Mouse (Mus musculus): ENCODE measurements at regions not wholly inside any gene's neighbourhood (a gene's known extent, or its start where the extent isn't known, plus 50 kb on each side); places are given as distances from the start of the nearest gene placed in this dataset.
A peak's percentile ranks its signal among the peaks of the same experiment; 100 is the strongest.

DNA sequence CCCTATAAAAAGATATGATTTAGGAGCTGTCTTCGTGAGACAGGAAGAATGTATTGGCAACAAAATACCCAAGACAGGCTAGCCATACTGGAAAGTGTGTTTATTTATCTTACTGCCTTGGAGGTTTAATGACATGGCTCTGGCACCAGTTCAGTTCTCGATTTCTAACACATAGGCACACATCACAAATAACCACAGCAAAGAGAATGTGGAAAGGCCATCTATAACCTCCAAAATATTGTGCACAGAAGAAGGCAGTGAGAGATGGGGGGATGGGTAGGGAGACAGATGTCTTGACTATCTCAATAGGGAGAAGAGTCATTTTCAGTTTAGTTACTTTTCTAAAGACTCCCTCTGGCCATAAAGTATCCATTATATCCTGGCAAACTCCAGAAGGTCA, 90.5 kb downstream of the Minar1 start:
- DNase-seq (ENCODE audit: low spot score in 2 of 2) = no peak

DNA sequence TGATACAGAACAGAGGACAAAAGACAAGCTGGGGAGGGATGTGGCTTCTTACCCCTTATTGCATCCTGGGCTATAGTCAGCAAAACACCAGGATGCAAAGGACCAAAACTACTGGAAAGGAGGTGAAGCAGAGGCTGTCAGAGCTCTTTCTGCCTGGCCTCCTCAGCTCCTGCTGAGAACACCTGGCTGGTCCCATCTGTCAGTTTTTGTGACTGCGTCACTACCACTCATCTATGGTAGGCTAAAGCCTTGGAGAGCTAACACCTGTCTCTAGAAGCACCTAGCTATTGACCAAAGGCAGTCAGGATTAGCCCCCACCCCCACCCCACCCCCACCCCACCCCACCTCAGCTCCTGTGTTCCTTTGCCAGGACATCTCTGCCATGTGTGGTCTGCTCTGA, 98.8 kb downstream of the Minar1 start:
- no peak for DNase-seq (ENCODE audit: low spot score in 2 of 2)

DNA sequence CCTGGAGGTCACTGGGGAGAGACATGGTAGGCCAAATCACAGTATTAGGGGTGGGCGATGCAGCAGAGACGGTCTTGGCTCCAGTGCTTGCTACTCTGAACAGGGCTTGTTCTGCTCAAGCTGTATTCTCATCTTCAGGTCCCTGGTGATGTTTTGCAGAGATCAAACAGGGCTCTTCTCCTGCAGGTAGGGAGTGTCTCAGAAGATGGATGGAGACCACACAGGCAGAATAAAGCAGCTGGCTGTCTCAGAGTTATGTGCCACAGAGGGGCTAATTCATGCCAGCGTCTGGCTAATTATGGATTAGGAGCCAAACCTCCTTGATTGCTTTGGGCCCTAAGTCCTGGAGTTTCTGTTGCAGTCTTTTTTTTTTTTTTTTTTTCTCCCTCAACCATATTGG, 99.2 kb downstream of the Minar1 start:
- no peak for DNase-seq (ENCODE audit: low spot score in 2 of 2)

DNA sequence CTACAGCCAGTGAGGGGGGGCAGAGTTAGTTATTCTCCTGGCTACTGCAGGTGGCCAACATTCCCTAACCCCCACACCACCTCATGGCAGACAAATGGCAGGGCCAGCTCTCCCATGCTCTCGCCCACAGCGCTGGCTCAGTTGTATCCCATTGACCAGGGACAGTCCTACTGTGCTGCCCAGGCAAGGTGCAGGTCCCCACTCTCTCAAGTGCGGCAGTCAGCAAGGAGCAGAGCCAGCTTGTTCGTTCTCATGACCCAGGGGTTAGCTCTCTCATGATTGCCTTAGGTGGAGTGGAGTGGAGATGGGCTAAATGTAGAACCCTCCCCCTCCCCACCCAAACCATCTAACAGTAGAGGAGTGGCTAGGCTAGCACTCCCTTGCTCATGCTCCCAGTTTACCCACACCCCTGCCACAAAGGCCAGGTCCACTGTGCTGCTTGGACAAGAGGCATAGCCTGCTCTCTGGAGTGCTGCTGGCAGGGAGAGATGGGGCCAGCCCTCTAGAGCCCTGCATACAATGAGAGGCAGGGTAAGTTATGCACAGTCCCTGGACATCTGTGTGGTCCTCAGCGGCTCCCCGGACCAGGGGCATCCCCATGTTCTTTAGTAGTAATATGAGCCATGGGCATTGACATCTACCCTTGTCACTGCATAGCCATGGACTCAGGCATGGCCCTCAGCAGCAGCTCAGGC, 114.4 kb downstream of the Minar1 start:
- no peak for DNase-seq (ENCODE audit: low spot score in 2 of 2)

DNA sequence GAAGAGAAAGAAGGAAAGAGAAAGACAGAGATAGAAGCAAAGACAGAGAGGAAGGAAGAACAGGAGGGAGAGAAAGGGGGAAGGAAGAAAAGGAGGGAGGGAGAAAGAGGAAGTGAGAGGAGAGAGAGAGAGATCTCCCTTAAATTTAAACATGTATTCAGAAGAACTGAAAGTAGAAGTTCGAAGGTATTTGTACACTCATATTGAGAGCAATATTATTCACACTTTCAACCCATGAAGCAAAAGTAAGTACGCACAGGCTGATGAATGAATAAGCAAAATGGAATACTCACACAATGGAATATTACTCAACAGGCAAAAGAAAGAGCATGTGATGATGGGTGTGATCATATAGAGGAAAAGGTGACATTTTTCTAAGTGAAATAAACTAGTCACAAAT, 120.8 kb downstream of the Minar1 start:
- no peak for DNase-seq (ENCODE audit: low spot score in 2 of 2)

DNA sequence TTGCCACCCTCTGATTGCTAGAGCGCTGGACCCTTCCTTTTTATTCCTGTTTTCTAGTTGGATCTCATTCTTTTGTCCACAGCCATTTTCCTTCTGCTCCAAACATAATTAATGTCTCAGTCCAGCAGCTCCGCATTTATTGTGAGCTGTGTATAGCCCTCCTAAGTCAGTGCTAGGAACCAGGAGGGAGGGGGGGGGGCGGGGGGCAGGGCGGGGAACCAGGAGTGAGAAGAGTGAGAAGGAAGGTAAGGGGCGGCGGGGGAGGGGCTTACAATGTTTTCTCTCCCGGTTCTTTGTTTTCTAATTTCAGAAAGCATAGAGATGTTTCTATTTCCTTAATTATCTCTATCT, 125.6 kb downstream of the Minar1 start:
- no peak for DNase-seq (ENCODE audit: low spot score in 2 of 2)

DNA sequence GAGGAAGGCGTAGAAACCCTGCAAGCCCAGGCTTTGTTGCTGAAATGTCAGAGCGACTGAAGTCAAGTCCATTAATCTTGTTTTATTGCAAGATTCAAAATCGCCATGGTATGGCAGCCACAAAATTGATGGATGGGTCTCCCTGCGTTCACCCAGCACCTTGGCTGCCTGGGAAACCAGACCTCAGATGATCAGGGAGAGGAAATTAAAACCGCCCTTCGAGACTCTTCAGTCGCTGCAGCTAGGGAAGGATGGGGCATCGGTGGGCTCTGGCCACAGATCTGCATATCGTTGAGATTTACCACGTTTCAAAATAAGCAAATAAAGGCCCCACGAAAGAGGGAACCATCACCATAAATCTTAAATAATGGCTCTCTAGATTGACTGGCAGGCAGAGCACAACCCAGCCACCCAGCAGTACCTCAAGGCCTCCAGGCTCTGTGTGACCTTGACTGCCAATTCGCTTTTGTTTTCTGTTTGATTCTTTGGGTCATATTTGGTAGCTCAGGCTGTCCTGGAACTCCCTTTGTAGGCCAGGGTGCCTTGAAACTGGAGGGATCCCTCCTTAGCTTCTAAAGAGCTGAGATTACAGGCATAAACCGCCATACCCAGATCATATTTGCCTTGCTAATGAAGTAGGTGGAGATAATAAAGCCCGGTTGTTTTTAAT, 126.1 kb downstream of the Minar1 start:
- no peak for DNase-seq (ENCODE audit: low spot score in 2 of 2)

DNA sequence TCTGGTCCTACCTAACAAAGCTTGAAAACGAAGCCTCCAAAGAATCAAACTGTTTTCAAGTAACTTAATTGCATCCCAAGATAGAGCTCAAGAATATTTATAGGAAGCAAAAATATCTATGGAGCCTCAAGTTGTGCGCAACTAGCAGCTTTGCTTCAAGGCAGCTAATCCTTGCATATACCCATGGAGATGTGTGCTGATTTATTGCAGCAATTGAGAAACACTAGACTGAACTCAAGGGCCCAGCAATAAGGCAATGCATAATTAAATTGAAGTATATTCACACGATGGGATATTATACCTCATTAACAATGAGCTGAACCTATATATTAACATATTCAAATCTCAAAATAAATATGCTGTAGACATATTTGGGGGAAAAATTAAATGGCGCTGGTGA, 135.3 kb downstream of the Minar1 start:
- no peak for DNase-seq (ENCODE audit: low spot score in 2 of 2)

DNA sequence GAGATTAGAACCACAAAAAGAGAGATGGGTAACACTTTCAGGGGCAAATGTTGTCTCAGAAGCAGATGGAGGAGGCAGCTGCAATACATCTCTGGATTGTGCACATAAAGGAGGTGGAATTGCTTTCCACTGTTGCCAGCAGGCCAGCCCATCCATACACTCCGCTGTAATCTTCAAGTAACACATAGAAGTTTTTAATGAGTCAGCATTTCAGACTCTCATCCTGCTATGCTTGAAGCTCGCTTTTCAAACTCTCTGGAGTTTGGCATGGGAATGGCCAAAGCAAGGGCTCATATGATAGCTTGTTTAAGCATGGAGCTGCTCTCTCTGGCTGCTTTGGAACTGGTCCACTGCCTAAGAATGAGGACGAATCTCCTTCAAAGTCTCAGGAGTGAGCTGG, 143.5 kb downstream of the Minar1 start:
- no peak for DNase-seq (ENCODE audit: low spot score in 2 of 2)

DNA sequence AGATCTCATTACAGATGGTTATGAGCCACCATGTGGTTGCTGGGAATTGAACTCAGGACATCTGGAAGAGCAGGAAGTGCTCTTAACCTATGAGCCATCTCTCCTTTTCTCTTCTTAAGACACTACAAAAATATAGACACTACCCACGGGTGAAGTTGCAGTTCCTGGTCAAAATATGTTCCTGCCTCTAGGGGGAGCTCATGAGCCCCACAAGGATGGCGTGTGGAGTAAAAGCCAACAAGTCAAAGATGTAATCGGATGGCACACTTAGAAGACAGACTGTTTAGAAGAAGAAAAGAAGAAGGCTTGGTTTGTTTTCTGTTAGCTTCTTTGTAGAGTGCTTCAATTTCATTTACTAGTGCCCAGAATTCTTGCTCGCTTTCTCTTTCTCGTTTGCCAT, 161.7 kb downstream of the Minar1 start:
- DNase-seq (ENCODE audit: low spot score in 2 of 2) = peak; percentile 55 to 68

DNA sequence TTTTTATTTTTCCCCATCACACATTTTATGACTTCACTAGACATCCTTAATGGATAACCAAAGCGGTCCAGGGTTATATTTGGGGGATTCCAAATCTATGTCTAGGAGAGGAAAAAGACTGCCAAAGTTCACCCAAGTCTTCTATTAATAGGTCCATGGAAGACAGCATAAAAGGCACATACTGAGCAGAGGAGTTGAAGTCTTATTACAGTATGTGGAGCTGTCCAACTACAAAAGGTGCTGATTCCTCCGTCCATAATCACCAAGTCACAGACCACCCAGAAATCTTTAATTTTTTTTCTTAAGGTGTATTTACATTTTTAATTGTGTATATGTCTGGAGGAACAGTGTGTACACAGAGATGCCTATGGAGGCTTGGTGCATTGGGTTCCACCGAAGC, 166.3 kb downstream of the Minar1 start:
- DNase-seq (ENCODE audit: low spot score in 2 of 2) = no peak

DNA sequence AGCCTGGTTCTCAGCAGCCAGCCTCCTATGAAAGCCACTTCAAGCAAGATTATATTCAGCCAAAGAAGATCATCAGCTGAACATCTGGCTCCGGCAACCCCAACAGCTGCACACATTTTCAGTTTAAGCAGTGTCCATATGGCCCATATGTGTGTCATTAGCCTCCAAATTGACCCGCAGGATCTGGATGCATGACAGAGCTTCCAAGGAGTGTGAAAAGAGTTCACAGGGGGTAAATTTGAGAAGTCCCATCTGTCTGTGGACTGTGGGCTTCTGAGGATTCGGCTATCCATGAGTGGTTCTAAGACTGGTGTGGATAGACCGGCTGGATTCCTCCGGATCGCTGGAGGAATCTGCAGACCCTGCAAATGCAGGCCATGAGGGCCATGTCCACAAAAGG, 173.3 kb downstream of the Minar1 start:
- no peak for DNase-seq (ENCODE audit: low spot score in 2 of 2)

Measured in left cerebral cortex, adult 18-20 months (tissue).